Mouse (Mus musculus) layer of hippocampus, adult 2 months (tissue): ENCODE measurements at regions not wholly inside any gene's neighbourhood (a gene's known extent, or its start where the extent isn't known, plus 50 kb on each side); places are given as distances from the start of the nearest gene placed in this dataset.

Experiments used
- DNase-seq, 2 experiments: peaks; one replicate each; pipeline ENCODE4 v3.0.0; 2022; ENCODE audit warnings: low spot score in 2 of 2
- H3K27ac ChIP-seq: fragments of 200-600 bp; 2 replicates; pipeline ENCODE4 v1.8.1; 2022
- H3K4me3 ChIP-seq: fragments of 200-600 bp; 2 replicates; pipeline ENCODE4 v1.8.1; 2022; ENCODE audit warnings: mild to moderate bottlenecking
- CTCF ChIP-seq: fragments of 200-600 bp; conservative IDR thresholded peaks from 2 replicates; pipeline ENCODE4 v1.8.1; 2022; ENCODE audit warnings: antibody characterized with exemption, mild to moderate bottlenecking, moderate library complexity

GRCm38 (mm10) chr6:31070966-31071365, 112.1 kb upstream of the Klf14 start:
- Histone ChIP-seq H3K27ac (peak overlapping the region; percentile 46; the same call in 1 of the 2 replicates), H3K4me3 (no peak overlapping the region)
- no peak for TF ChIP-seq CTCF
- DNase-seq, result no peak

GRCm38 (mm10) chr6:31072072-31072471, 113.2 kb upstream of the Klf14 start:
- DNase-seq, result no peak
- TF ChIP-seq CTCF, result no peak
- Histone ChIP-seq H3K27ac (peak overlapping the region; percentile 25; the same call in 1 of the 2 replicates), H3K4me3 (no peak overlapping the region)

- H3K4me3 ChIP-seq, result no peak overlapping the region
- no peak for DNase-seq
- no peak for TF ChIP-seq CTCF
- H3K27ac ChIP-seq, result peak overlapping the region; percentile 25; the same call in 1 of the 2 replicates
These were observed 113.7 kb upstream of the Klf14 start for GRCm38 (mm10) chr6:31072559-31072958.

GRCm38 (mm10) chr6:31073338-31073737, 114.5 kb upstream of the Klf14 start:
- H3K27ac ChIP-seq, result peak overlapping the region; percentile 55; the same call in 1 of the 2 replicates
- no peak for DNase-seq
- TF ChIP-seq CTCF, result no peak
- no peak overlapping the region for H3K4me3 ChIP-seq

- no peak for DNase-seq
- Histone ChIP-seq H3K27ac (0 out of 2 replicates have a peak overlapping the region, but pooled peaks have one; percentile 7), H3K4me3 (no peak overlapping the region)
- no peak for TF ChIP-seq CTCF
These were observed 115.5 kb upstream of the Klf14 start for GRCm38 (mm10) chr6:31074394-31074793.

- no peak for TF ChIP-seq CTCF
- no peak for DNase-seq
- no peak overlapping the region for H3K4me3 ChIP-seq
- H3K27ac ChIP-seq, result peak overlapping the region; percentile 77
These were observed 116.3 kb upstream of the Klf14 start for GRCm38 (mm10) chr6:31075209-31075571.

GRCm38 (mm10) chr6:31075572-31076477, 116.9 kb upstream of the Klf14 start:
- DNase-seq, result peak; percentile 64 to 67
- Histone ChIP-seq H3K4me3 (no peak overlapping the region), H3K27ac (peak overlapping the region; percentile 77)
- peak; percentile 91 for TF ChIP-seq CTCF

- Histone ChIP-seq H3K4me3 (no peak overlapping the region), H3K27ac (peak overlapping the region; percentile 83)
- no peak for TF ChIP-seq CTCF
- no peak for DNase-seq
These were observed 117.6 kb upstream of the Klf14 start for GRCm38 (mm10) chr6:31076478-31076834.

GRCm38 (mm10) chr6:31077216-31077615, 118.3 kb upstream of the Klf14 start:
- peak overlapping the region; percentile 83 for H3K27ac ChIP-seq
- no peak overlapping the region for H3K4me3 ChIP-seq
- TF ChIP-seq CTCF, result no peak
- no peak for DNase-seq

GRCm38 (mm10) chr6:31077779-31078178, 118.9 kb upstream of the Klf14 start:
- H3K27ac ChIP-seq, result peak overlapping the region; percentile 83
- H3K4me3 ChIP-seq, result no peak overlapping the region
- no peak for TF ChIP-seq CTCF
- DNase-seq, result no peak

- no peak for DNase-seq
- peak overlapping the region; percentile 83 for H3K27ac ChIP-seq
- no peak for TF ChIP-seq CTCF
- H3K4me3 ChIP-seq, result no peak overlapping the region
These were observed 119.5 kb upstream of the Klf14 start for GRCm38 (mm10) chr6:31078413-31078812.

GRCm38 (mm10) chr6:31079586-31080259, 120.8 kb upstream of the Klf14 start:
- peak; percentile 42 for TF ChIP-seq CTCF
- H3K4me3 ChIP-seq, result no peak overlapping the region
- DNase-seq, result peak; percentile 52 to 59
- H3K27ac ChIP-seq, result peak overlapping the region; percentile 83

- peak overlapping the region; percentile 52 for H3K27ac ChIP-seq
- H3K4me3 ChIP-seq, result no peak overlapping the region
- TF ChIP-seq CTCF, result no peak
- DNase-seq, result no peak
These were observed 121.4 kb upstream of the Klf14 start for GRCm38 (mm10) chr6:31080279-31080678.
